Mouse (Mus musculus) liver, embryonic 12.5 days (tissue): ENCODE results near the gene Akap13. TPM values are rescaled to one million over a fixed set of nuclear protein-coding genes. Genes with fewer than 3 reads are reported as not detected.
A peak's percentile ranks its signal among the peaks of the same experiment; 100 is the strongest.
"Not testable (repeated sequence)": the region's sequence is repeated elsewhere in the genome, so short reads cannot be mapped to it uniquely, and the experiment has no call there.

Source experiments
- ATAC-seq: fragments of 200-750 bp; cut with Nextera tagmentation; 2 replicates; pipeline ENCODE4 v1.8.0; 2017; ENCODE audit warnings: moderate number of reproducible peaks, mild to moderate bottlenecking, moderate library complexity
- H3K27ac ChIP-seq: fragments of 300-500 bp; sonication (generic); 2 replicates; pipeline ENCODE4 v1.5.1; 2016; ENCODE audit warnings: mild to moderate bottlenecking
- H3K27me3 ChIP-seq: fragments of 300-500 bp; sonication (generic); replicated peaks from 2 replicates; pipeline ENCODE4 v1.6.1; 2016; ENCODE audit warnings: mild to moderate bottlenecking, moderate library complexity
- H3K36me3 ChIP-seq: fragments of 300-500 bp; sonication (generic); 2 replicates; pipeline ENCODE4 v1.6.1; 2016; ENCODE audit warnings: mild to moderate bottlenecking, moderate library complexity
- H3K4me1 ChIP-seq: fragments of 300-500 bp; sonication (generic); 2 replicates; pipeline ENCODE4 v1.6.1; 2016
- H3K4me2 ChIP-seq: fragments of 300-500 bp; sonication (generic); 2 replicates; pipeline ENCODE4 v1.6.1; 2016; ENCODE audit warnings: mild to moderate bottlenecking, moderate library complexity
- H3K4me3 ChIP-seq: fragments of 300-500 bp; sonication (generic); 2 replicates; pipeline ENCODE4 v1.5.1; 2016; ENCODE audit warnings: mild to moderate bottlenecking, moderate library complexity
- H3K9ac ChIP-seq: fragments of 300-500 bp; sonication (generic); 2 replicates; pipeline ENCODE4 v1.6.1; 2016; ENCODE audit warnings: mild to moderate bottlenecking, moderate library complexity
- H3K9me3 ChIP-seq: fragments of 300-500 bp; sonication (generic); replicated peaks from 2 replicates; pipeline ENCODE4 v1.6.1; 2016; ENCODE audit warnings: mild to moderate bottlenecking, moderate library complexity
- WGBS: fragments of 180-500 bp; shearing (Covaris S2); methylation state at CpG from one replicate; pipeline ENCODE4 v1.1.7; 2016; ENCODE audit not compliant: insufficient replicate concordance; 5-methylcytosine and 5-hydroxymethylcytosine counted together
- polyA plus RNA-seq: library from polyadenylated mRNA; unstranded; fragments of >200 nt; fragmentation: Nextera tagmentation; extraction: Ambion mirVana; gene quantifications from 2 replicates; pipeline ENCODE4 v1.2.1, GENCODE M21; 2016

The Akap13 gene
- polyA plus RNA-seq, 1 experiment from 2014 or later = 37.9 TPM

DNA sequence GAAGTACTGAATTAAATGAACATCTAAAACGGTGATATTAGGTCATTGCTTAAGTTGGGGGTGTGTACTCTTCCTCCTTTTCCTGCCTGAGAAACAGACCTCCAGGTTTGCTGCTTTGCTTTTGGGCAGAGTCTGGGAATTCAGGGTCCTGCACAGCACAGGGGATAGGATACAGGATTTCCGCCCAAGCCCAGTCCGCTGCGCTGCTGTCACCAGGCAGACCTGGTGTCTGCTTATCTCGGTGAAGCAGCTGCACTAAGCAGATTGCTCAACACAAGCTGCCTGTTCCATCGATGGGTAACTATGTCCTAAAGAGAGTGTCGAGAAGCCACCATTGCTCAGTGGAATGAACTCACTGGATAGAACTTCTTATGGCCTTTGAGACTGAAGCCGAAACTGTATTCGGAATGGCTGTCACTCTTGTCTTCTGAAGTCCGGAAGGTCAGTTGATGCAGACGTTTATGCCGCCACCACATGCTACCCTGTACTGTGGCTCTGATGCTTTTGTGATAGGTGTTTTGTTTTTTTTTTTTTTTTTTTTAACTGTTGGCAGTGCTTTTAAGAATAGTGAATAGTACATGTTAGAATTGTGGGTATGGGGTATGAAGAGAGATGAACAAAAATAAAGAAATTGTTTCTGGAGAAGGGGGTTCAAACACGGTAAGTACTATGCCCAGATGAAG is 156.8 kb downstream of the Akap13 start:
- H3K9me3 ChIP-seq = no peaks in the 10 kb centered on the region
- peaks cover 59% of the 10 kb centered on the region for H3K36me3 ChIP-seq
- WGBS = 9% methylated on average over 13 of the region's 13 CpGs
- H3K4me1 ChIP-seq = peaks cover 83% of the 10 kb centered on the region
- peak overlapping the region; percentile 59 for H3K4me2 ChIP-seq
- H3K27ac ChIP-seq = peak overlapping the region; percentile 95
- H3K9ac ChIP-seq = peak overlapping the region; percentile 76
- H3K4me3 ChIP-seq = peak overlapping the region; percentile 67
- no peaks in the 10 kb centered on the region for H3K27me3 ChIP-seq
- peak; percentile 99 for ATAC-seq

DNA sequence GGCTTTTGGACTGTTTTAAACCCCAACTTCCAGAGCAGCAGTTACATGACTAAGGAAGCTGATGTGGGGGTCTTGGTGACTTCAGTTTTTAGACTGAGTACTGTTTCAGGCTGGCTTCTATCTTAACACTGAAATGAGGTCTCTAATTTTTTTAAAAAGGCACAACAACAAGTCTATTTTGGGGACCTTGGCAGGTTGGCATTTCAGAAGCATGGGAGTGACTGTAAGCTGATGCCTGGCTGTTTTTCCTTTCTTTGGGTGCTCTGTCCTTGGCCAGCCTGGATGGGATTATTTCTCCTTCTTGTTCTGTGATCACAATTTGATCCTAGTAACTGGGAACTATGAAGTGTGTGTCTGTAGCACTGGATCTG is 157.3 kb downstream of the Akap13 start:
- H3K4me3 ChIP-seq = peak overlapping the region; percentile 67
- no peaks in the 10 kb centered on the region for H3K27me3 ChIP-seq
- peak; percentile 8; the same call in 1 of the 2 replicates for ATAC-seq
- peak overlapping the region; percentile 59 for H3K4me2 ChIP-seq
- H3K36me3 ChIP-seq = peaks cover 62% of the 10 kb centered on the region
- H3K4me1 ChIP-seq = peaks cover 88% of the 10 kb centered on the region
- H3K27ac ChIP-seq = peak overlapping the region; percentile 95
- H3K9me3 ChIP-seq = no peaks in the 10 kb centered on the region
- H3K9ac ChIP-seq = peak overlapping the region; percentile 76

DNA sequence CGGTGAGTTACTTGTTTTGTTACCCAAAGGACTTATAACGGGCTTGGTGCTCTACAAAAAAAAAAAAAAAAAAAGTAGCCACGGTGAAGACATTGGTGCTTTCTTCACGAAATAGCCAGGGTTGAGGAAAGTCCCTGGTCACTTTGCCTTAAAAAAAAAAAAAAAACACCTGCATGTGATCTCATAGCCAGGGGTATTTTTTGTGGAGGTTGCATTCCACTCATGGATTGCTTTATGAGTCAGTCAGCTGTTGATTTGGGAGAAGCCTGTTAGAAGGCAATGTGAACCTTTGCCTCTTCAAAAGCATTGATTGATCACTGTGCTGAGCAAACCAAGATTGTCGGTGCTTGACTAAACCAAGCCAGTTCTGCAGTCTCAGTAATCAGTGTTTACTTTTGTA is 157.9 kb downstream of the Akap13 start:
- Histone ChIP-seq H3K4me3 (peak overlapping the region; percentile 67), H3K9me3 (no peaks in the 10 kb centered on the region), H3K9ac (peak overlapping the region; percentile 76), H3K27me3 (no peaks in the 10 kb centered on the region), H3K4me1 (peaks cover 93% of the 10 kb centered on the region), H3K4me2 (peak overlapping the region; percentile 59), H3K36me3 (peaks cover 64% of the 10 kb centered on the region), H3K27ac (peak overlapping the region; percentile 95)
- no peak for ATAC-seq
- WGBS = 12% methylated on average over 5 of the region's 5 CpGs

DNA sequence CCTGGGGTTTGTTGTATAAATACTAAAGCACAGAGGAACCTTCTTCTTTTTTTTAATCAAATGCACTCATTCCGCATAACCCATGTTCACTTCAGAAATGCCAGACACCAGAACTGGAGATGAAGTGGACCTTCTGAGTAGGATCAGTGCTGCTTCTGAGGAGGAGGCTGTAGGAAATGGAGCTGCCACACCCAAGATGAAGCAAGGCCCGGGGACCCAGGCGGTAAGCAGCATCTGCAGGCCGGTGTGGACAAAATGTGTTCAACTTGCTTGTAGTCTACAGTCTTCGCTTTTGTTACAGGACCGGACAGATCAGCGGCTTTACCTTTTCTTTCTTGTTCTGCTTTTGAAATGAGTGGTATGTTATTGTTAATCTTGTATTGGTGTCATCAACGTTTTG is 159.5 kb downstream of the Akap13 start:
- Histone ChIP-seq H3K4me3 (peak overlapping the region; percentile 67), H3K27me3 (no peaks in the 10 kb centered on the region), H3K9me3 (no peaks in the 10 kb centered on the region), H3K4me1 (peaks cover 91% of the 10 kb centered on the region), H3K27ac (peak overlapping the region; percentile 64), H3K36me3 (peaks cover 59% of the 10 kb centered on the region), H3K9ac (peak overlapping the region; percentile 29), H3K4me2 (peak overlapping the region; percentile 59)
- WGBS = 69% methylated on average over 8 of the region's 8 CpGs
- no peak for ATAC-seq

DNA sequence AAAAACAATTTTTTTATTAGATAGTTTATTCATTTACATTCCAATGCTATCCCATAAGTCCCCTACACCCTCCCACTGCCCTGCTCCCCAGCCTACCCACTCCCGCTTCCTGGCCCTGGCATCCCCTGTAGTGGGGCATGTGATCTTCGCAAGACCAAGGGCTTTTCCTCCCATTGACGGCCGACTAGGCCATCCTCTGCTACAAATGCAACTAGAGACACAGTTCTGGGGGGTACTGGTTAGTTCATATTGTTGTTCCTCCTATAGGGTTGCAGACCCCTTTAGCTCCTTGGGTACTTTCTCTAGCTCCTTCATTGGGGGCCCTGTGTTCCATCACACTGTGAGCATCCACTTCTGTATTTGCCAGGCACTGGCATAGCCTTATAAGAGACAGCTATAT is 161.9 kb downstream of the Akap13 start:
- not testable (repeated sequence) for H3K9me3 ChIP-seq, H3K4me3 ChIP-seq, ATAC-seq, H3K9ac ChIP-seq, H3K27me3 ChIP-seq
- WGBS = 89% methylated on average over 4 of the region's 4 CpGs
- 0 out of 2 replicates have a peak overlapping the region, but pooled peaks have one; percentile 40 for H3K27ac ChIP-seq
- H3K4me1 ChIP-seq = peaks cover 70% of the 10 kb centered on the region
- H3K4me2 ChIP-seq = peak overlapping the region; percentile 17; the same call in 1 of the 2 replicates
- peaks cover 62% of the 10 kb centered on the region for H3K36me3 ChIP-seq

DNA sequence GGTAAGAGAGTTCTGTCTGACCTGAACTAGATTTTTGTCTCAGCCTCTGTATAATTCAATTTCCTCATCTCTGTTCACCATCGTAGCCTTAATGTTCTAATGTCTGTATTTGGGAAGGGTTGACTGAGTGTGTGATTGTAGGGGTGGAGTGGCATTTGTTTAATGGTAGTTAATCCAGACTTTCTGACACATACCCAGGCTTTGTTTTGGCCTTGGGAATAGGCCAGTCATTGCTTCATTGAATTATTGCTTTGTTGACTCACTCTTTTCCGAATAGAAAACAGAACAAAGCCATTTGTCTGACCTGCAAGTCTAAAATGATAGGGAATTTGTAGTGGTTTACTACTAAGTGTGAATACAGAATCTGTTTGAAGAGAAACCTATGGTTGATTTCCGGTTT is 163.4 kb downstream of the Akap13 start:
- Histone ChIP-seq H3K36me3 (peaks cover 70% of the 10 kb centered on the region), H3K9ac (no peak overlapping the region), H3K4me2 (no peak overlapping the region), H3K27me3 (no peaks in the 10 kb centered on the region), H3K27ac (0 out of 2 replicates have a peak overlapping the region, but pooled peaks have one; percentile 17), H3K9me3 (no peaks in the 10 kb centered on the region), H3K4me1 (peaks cover 61% of the 10 kb centered on the region), H3K4me3 (no peak overlapping the region)
- no peak for ATAC-seq
- 84% methylated on average over 3 of the region's 3 CpGs for WGBS

DNA sequence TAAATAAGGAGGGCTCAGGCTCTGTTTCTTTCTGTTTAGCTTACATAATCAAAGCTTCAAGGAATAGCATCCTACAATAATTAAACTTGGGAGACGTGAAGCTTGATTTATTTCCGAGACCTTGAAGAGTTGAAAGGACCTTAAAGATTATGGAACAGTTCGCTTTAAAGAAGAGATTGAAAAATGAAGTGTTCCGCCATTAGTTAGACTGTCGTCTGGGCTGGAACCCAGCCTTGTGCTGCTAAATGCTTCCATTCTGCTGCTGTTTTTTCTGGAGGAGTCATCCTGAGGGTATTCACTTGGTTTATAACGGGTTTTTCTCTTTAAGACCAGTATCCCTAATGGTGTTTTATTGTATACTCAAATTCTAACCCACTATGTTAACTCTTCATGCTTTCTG is 164.5 kb downstream of the Akap13 start:
- Histone ChIP-seq H3K27me3 (no peaks in the 10 kb centered on the region), H3K36me3 (peaks cover 71% of the 10 kb centered on the region), H3K27ac (no peak overlapping the region), H3K4me1 (peaks cover 49% of the 10 kb centered on the region), H3K9me3 (no peaks in the 10 kb centered on the region), H3K4me3 (no peak overlapping the region), H3K4me2 (no peak overlapping the region), H3K9ac (no peak overlapping the region)
- ATAC-seq = no peak
- 83% methylated on average over 6 of the region's 6 CpGs for WGBS

DNA sequence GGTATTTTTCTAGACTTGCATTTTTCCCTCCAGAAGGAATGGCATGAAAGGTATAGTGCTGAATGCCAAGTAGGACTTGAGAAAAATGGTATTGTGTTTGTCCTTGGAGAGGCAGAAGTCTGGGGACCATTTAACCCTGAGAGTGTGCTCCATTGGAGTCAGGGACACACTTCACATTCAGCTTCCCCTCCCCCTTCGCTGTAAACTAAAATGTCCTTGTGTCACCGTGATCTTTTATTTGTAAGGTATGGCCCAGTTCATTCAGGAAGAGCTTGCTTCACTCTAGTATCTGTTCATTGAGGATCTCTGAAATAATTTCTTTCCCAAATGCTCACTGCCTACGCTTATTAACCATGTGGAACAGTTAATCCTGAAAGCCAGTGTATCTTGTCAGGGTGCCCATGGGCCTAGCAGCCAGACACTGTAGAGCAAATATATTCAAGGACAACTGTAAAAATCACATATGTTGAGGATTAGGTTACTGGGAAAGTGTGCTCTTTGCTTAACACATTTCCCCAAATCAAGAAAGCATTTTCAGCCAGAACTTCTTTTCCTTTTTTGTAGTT is 165.1 kb downstream of the Akap13 start:
- 79% methylated on average over 3 of the region's 3 CpGs for WGBS
- Histone ChIP-seq H3K4me3 (no peak overlapping the region), H3K4me1 (peaks cover 43% of the 10 kb centered on the region), H3K36me3 (peaks cover 68% of the 10 kb centered on the region), H3K9me3 (no peaks in the 10 kb centered on the region), H3K9ac (no peak overlapping the region), H3K4me2 (no peak overlapping the region), H3K27ac (no peak overlapping the region), H3K27me3 (no peaks in the 10 kb centered on the region)
- ATAC-seq = no peak

DNA sequence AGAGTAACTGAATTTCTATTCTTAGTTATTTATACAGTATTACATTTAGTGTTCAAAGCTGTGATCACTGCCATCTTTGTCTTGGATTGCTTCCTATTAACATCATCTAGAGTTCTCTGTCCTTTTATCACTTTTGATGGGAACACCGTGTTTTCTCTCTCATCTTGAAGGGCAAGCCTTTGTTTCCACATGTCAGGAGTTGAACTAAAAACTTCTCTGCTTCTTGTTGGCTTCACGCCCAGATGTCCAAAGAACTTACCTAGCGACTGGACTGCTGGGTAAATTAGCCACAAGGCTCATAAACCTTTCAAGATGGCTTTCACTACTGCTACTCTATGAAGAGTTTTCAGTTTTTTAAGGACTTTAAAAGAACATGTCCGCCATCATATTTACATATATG is 165.6 kb downstream of the Akap13 start:
- H3K9me3 ChIP-seq = no peaks in the 10 kb centered on the region
- peaks cover 65% of the 10 kb centered on the region for H3K36me3 ChIP-seq
- WGBS = 89% methylated on average over 4 of the region's 4 CpGs

DNA sequence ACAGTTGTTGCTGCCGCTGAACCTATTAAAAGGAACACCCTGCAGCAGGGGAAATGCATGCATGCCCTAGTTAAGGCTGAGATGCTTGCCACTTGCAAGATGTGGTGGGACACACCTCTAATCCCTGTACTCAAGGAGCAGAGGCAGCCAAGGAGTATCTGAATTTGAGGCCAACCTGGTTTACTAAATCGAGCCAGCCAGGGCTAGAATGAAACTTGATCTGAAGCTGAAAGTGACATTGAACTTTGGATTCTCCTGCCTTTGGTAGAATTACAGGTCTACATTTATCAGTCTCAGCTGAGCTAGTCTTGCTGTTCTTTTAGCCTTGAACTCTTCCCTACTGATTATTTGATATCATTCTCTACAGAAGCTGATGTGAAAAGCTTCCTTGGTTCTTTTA is 172.5 kb downstream of the Akap13 start:
- WGBS = 50% methylated on average over 2 of the region's 2 CpGs
- H3K9me3 ChIP-seq = no peaks in the 10 kb centered on the region
- no peak overlapping the region for H3K27ac ChIP-seq
- no peak overlapping the region for H3K9ac ChIP-seq
- peaks cover 18% of the 10 kb centered on the region for H3K4me1 ChIP-seq
- no peak overlapping the region for H3K4me2 ChIP-seq
- H3K36me3 ChIP-seq = peaks cover 36% of the 10 kb centered on the region
- H3K4me3 ChIP-seq = no peak overlapping the region
- ATAC-seq = no peak
- H3K27me3 ChIP-seq = no peaks in the 10 kb centered on the region

More for the DNA sequence above, 165.6 kb downstream of the Akap13 start:
- no peak for ATAC-seq
- Histone ChIP-seq H3K9ac (no peak overlapping the region), H3K4me1 (peaks cover 39% of the 10 kb centered on the region), H3K4me2 (no peak overlapping the region), H3K4me3 (no peak overlapping the region), H3K27me3 (no peaks in the 10 kb centered on the region), H3K27ac (no peak overlapping the region)

DNA sequence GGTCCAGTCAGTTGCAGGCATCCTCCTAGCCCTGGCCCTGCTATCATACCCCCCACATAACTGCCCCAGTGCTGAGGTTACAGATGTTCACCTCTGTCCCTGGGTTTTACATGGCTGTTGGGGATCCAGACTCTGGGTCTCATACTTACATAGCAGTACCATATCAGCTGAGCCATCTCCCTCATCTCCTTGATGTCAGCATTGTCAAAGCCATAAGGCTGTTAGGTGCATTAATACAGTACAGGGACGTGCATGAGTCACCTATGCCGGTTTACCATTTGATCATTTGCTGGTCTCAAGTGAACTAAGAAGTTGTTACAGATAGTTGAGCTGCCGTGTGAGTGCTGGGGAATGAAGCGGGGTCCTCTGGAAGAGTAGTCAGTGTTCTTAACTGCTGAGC is 174.3 kb downstream of the Akap13 start:
- Histone ChIP-seq H3K9ac (no peak overlapping the region), H3K4me3 (no peak overlapping the region), H3K27ac (no peak overlapping the region), H3K4me2 (no peak overlapping the region), H3K4me1 (peaks cover 26% of the 10 kb centered on the region), H3K36me3 (peaks cover 28% of the 10 kb centered on the region), H3K27me3 (no peaks in the 10 kb centered on the region), H3K9me3 (no peaks in the 10 kb centered on the region)
- WGBS = 88% methylated on average over 4 of the region's 4 CpGs
- ATAC-seq = no peak

DNA sequence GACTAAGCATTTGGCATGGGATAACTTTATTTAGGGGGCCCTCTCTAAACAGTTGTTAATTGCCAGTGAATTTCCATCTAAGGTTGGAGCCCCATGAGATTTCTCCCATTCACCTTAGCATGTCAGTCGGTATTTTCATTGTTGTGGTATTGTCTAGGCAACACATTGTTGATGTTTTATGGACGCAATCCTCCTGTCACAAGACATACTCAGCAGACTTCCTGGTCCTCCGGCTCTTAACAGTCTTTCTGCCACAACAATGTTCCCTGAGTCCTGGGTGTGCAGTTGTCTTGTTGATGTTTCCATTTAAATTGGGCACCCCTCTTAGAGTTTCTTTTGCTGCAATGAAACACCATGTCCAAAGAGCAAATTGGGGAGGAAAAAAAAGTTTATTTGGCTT is 177.6 kb downstream of the Akap13 start:
- 61% methylated on average over 3 of the region's 3 CpGs for WGBS
- Histone ChIP-seq H3K9ac (no peak overlapping the region), H3K27me3 (no peaks in the 10 kb centered on the region), H3K9me3 (no peaks in the 10 kb centered on the region), H3K36me3 (peaks cover 16% of the 10 kb centered on the region), H3K4me1 (peaks cover 16% of the 10 kb centered on the region), H3K4me2 (no peak overlapping the region), H3K27ac (no peak overlapping the region), H3K4me3 (no peak overlapping the region)
- no peak for ATAC-seq
